Mouse (Mus musculus) liver, embryonic 15.5 days (tissue): ENCODE data around the gene Grin2c. TPM values are rescaled to one million over a fixed set of nuclear protein-coding genes. Genes with fewer than 3 reads are reported as not detected.

Experiments used
- microRNA-seq: library from miRNA; unstranded; fragments of <30 nt; microRNA quantifications from one replicate; pipeline ENCODE4, GENCODE M21; 2016
- polyA plus RNA-seq: library from polyadenylated mRNA; unstranded; fragments of >200 nt; fragmentation: Nextera tagmentation; extraction: Ambion mirVana; gene quantifications from 2 replicates; pipeline ENCODE4 v1.2.1, GENCODE M21; 2015

The Grin2c gene
- polyA plus RNA-seq, 1 experiment from 2014 or later = 0.05 TPM

Small RNA genes within 50 kb of the gene (microRNA-seq; reads per million reads assigned to microRNA genes)
- gene Gm25837 = not detected

Other genes with a start within 250 kb of the Grin2c start
- not detected in 2 replicates for gene Cd300ld4, start 240.2 kb downstream of the Grin2c start, polyA plus RNA-seq
- gene Cd300ld5, start 229.5 kb downstream of the Grin2c start, polyA plus RNA-seq = not detected in 2 replicates
- gene Cd300ld3, start 218.8 kb downstream of the Grin2c start, polyA plus RNA-seq = not detected in 2 replicates
- 0.67 and 0.89 TPM in 2 replicates for gene Cd300e, start 205.1 kb downstream of the Grin2c start, polyA plus RNA-seq
- 2.2 and 2.3 TPM in 2 replicates for gene Rab37, start 175.8 kb downstream of the Grin2c start, polyA plus RNA-seq
- 4.5 and 4.8 TPM in 2 replicates for gene Cd300lf, start 133.3 kb downstream of the Grin2c start, polyA plus RNA-seq
- 76.4 and 82.1 TPM in 2 replicates for gene Slc9a3r1, start 103.9 kb downstream of the Grin2c start, polyA plus RNA-seq
- 5.1 and 6.0 TPM in 2 replicates for gene Tmem104, start 79.8 kb downstream of the Grin2c start, polyA plus RNA-seq
- gene Nat9, start 79.4 kb downstream of the Grin2c start, polyA plus RNA-seq = 9.9 and 11.6 TPM in 2 replicates
- 19.5 and 21.1 TPM in 2 replicates for gene Fdxr, start 9.8 kb upstream of the Grin2c start, polyA plus RNA-seq
- 3.4 and 4.1 TPM in 2 replicates for gene Fads6, start 30.4 kb upstream of the Grin2c start, polyA plus RNA-seq
- gene Otop2, start 39.9 kb upstream of the Grin2c start, polyA plus RNA-seq = not detected in 2 replicates
- 0.20 and 0.22 TPM in 2 replicates for gene Ush1g, start 54.8 kb upstream of the Grin2c start, polyA plus RNA-seq
- gene Otop3, start 67.5 kb upstream of the Grin2c start, polyA plus RNA-seq = not detected in 2 replicates
- gene Hid1, start 100.5 kb upstream of the Grin2c start, polyA plus RNA-seq = 1.1 and 1.5 TPM in 2 replicates
- gene Cdr2l, start 114.7 kb upstream of the Grin2c start, polyA plus RNA-seq = 1.2 and 1.3 TPM in 2 replicates
- gene Mrpl58, start 136.5 kb upstream of the Grin2c start, polyA plus RNA-seq = 78.1 and 78.7 TPM in 2 replicates
- gene Atp5h, start 152.7 kb upstream of the Grin2c start, polyA plus RNA-seq = 453 and 509 TPM in 2 replicates
- 4.4 and 5.6 TPM in 2 replicates for gene Kctd2, start 152.9 kb upstream of the Grin2c start, polyA plus RNA-seq
- gene Trim80, start 173.3 kb upstream of the Grin2c start, polyA plus RNA-seq = 0.55 and 0.71 TPM in 2 replicates
- gene Slc16a5, start 195.2 kb upstream of the Grin2c start, polyA plus RNA-seq = 0.08 and 0.15 TPM in 2 replicates
- 3.3 and 3.5 TPM in 2 replicates for gene Armc7, start 208.4 kb upstream of the Grin2c start, polyA plus RNA-seq
- 38.1 and 41.9 TPM in 2 replicates for gene Nt5c, start 224.6 kb upstream of the Grin2c start, polyA plus RNA-seq
- gene Jpt1, start 247.1 kb upstream of the Grin2c start, polyA plus RNA-seq = 233 and 234 TPM in 2 replicates